Comparison of ENCODE assay signal across 8 mouse cellular contexts in the genomic region with DNA sequence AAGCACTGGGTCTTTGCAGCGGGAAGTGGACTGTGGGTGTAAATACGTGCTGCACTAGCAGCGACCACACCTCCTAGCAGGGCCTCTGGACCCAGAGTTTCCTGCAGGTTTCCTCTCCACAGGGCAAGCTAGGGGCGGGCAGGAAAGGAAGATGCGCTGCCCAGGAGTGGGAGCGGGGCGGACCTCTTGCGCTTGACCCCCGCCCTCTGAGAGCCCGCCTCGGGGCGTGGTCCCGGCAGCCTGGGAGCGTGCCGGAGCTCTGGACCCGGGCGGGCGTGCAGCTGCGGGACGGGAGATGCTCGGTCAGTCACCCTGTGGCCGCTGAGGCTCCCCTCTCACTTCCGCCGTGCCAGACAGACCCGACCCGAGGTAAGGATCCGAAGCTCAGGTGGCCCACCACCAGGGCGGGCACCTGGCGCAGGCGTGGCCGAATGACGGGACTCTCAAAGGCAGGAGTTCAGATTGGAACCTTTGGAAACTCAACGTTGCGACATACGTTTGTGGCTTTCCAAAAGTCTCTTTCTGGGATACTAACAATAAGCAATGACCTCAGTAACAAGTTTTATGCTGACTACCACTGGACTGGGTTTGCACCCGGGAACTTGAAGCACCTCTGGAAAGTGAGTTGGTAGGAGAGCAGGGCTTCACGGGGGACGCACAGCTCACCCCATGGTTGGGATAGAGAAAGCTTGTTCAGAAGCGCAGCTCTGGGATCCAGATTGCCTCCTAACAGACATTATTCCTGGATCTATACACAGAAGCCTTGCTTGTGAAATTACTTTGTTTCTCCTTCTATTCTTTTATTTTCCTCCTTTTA. TPM values are rescaled to one million over a fixed set of nuclear protein-coding genes. Genes with fewer than 3 reads are reported as not detected.
DNase-seq lines count a peak whose midpoint lies in the region; ATAC-seq lines count a peak whose summit lies in the region.

A gene (plus strand): TSS at position 253 of the 817 bp plus-strand sequence.

- WGBS in forebrain, embryonic 15.5 days, result 1% methylated on average over 39 of the region's 39 CpGs
- WGBS in limb, embryonic 12.5 days, result 1% methylated on average over 39 of the region's 39 CpGs
- under 1% methylated on average over 36 of the region's 39 CpGs for WGBS in midbrain, embryonic 11.5 days
- 1% methylated on average over 39 of the region's 39 CpGs for WGBS in stomach, embryonic 16.5 days

- peaks cover 7% of the 10 kb centered on the region for H3K4me1 ChIP-seq in forebrain, embryonic 15.5 days
- H3K4me1 ChIP-seq in limb, embryonic 12.5 days (replicated peaks), result no peaks in the 10 kb centered on the region
- H3K4me1 ChIP-seq in midbrain, embryonic 11.5 days (ENCODE audit: control insufficient read depth, insufficient read depth, low read length), result peaks cover 3% of the 10 kb centered on the region; the same call in 1 of the 2 replicates
- no peaks in the 10 kb centered on the region for H3K4me1 ChIP-seq in stomach, embryonic 16.5 days (ENCODE audit: control insufficient read depth, insufficient read depth, low read length)

- no peak for DNase-seq in cerebellum, adult 9-10 months
- DNase-seq in adrenal gland, postnatal 25 days, result peak; percentile 77
- peak; percentile 96 for DNase-seq in midbrain, embryonic 11.5 days (ENCODE audit: low spot score, missing footprints)

- peak within 1 kb of the TSS; percentile 47 for H3K4me3 ChIP-seq in forebrain, embryonic 15.5 days
- H3K4me3 ChIP-seq in limb, embryonic 12.5 days (replicated peaks), result peak within 1 kb of the TSS; percentile 55
- peak within 1 kb of the TSS; percentile 46 for H3K4me3 ChIP-seq in midbrain, embryonic 11.5 days (ENCODE audit: low read depth, low read length)
- H3K4me3 ChIP-seq in stomach, embryonic 16.5 days (replicated peaks; ENCODE audit: low read length), result peak within 1 kb of the TSS; percentile 56

- H3K9me3 ChIP-seq in forebrain, embryonic 15.5 days, result no peaks in the 10 kb centered on the region
- 0 out of 2 replicates have a peak, but pooled peaks cover under 1% of the 10 kb centered on the region for H3K9me3 ChIP-seq in limb, embryonic 12.5 days
- H3K9me3 ChIP-seq in midbrain, embryonic 11.5 days (ENCODE audit: control insufficient read depth, low read length), result no peaks in the 10 kb centered on the region
- H3K9me3 ChIP-seq in stomach, embryonic 16.5 days (replicated peaks; ENCODE audit: control insufficient read depth, low read length), result no peaks in the 10 kb centered on the region

- ATAC-seq in cerebellum, adult (ENCODE audit: insufficient number of reproducible peaks, low FRiP score, low TSS enrichment), result 0 out of 2 replicates have a peak, but pooled peaks have one; percentile 20
- ATAC-seq in forebrain, embryonic 15.5 days (replicated peaks), result peak; percentile 67
- ATAC-seq in hematopoietic stem cell, adult 5-6 weeks (replicated peaks in 1 of 2; ENCODE audit: insufficient read depth in 1 of 2, low FRiP score in 2 of 2, low TSS enrichment in 1 of 2, low read depth in 1 of 2, poor library complexity in 2 of 2, severe bottlenecking in 2 of 2), result peak; percentile 68 to 71
- peak; percentile 83 for ATAC-seq in limb, embryonic 12.5 days (ENCODE audit: insufficient number of reproducible peaks, insufficient read depth, low FRiP score, low TSS enrichment, low read depth)
- ATAC-seq in midbrain, embryonic 11.5 days (ENCODE audit: low FRiP score), result peak; percentile 90
- ATAC-seq in stomach, embryonic 16.5 days (ENCODE audit: insufficient read depth, low FRiP score), result peak; percentile 85

- H3K9ac ChIP-seq in forebrain, embryonic 15.5 days (replicated peaks), result peak within 1 kb of the TSS; percentile 48
- peak within 1 kb of the TSS; percentile 69 for H3K9ac ChIP-seq in limb, embryonic 12.5 days (replicated peaks)
- H3K9ac ChIP-seq in midbrain, embryonic 11.5 days (ENCODE audit: low read length), result peak within 1 kb of the TSS; percentile 56; the same call in 1 of the 2 replicates
- H3K9ac ChIP-seq in stomach, embryonic 16.5 days (ENCODE audit: low read length), result peak within 1 kb of the TSS; percentile 70

- peaks cover 13% of the 10 kb centered on the region; the same call in 1 of the 2 replicates for H3K27me3 ChIP-seq in forebrain, embryonic 15.5 days
- H3K27me3 ChIP-seq in limb, embryonic 12.5 days, result peaks cover 26% of the 10 kb centered on the region
- peaks cover 2% of the 10 kb centered on the region; the same call in 1 of the 2 replicates for H3K27me3 ChIP-seq in midbrain, embryonic 11.5 days (ENCODE audit: control insufficient read depth, insufficient read depth, low read length)
- H3K27me3 ChIP-seq in stomach, embryonic 16.5 days (ENCODE audit: control insufficient read depth, insufficient read depth, low read length), result no peaks in the 10 kb centered on the region

- no peak within 1 kb of the TSS for H3K27ac ChIP-seq in forebrain, embryonic 15.5 days (replicated peaks)
- H3K27ac ChIP-seq in limb, embryonic 12.5 days, result no peak within 1 kb of the TSS
- H3K27ac ChIP-seq in midbrain, embryonic 11.5 days (ENCODE audit: low read depth, low read length), result no peak within 1 kb of the TSS
- H3K27ac ChIP-seq in stomach, embryonic 16.5 days (ENCODE audit: low read length), result peak within 1 kb of the TSS; percentile 46

- peak within 1 kb of the TSS; percentile 92 for H3K4me2 ChIP-seq in forebrain, embryonic 15.5 days (replicated peaks)
- H3K4me2 ChIP-seq in limb, embryonic 12.5 days, result peak within 1 kb of the TSS; percentile 94
- H3K4me2 ChIP-seq in midbrain, embryonic 11.5 days, result peak within 1 kb of the TSS; percentile 91
- peak within 1 kb of the TSS; percentile 76 for H3K4me2 ChIP-seq in stomach, embryonic 16.5 days (ENCODE audit: low read depth, low read length)

- peaks cover 5% of the 10 kb centered on the region; the same call in 1 of the 2 replicates for H3K36me3 ChIP-seq in forebrain, embryonic 15.5 days
- H3K36me3 ChIP-seq in limb, embryonic 12.5 days, result peaks cover 13% of the 10 kb centered on the region
- no peaks in the 10 kb centered on the region for H3K36me3 ChIP-seq in midbrain, embryonic 11.5 days (ENCODE audit: control insufficient read depth, insufficient read depth, low read length)
- no peaks in the 10 kb centered on the region for H3K36me3 ChIP-seq in stomach, embryonic 16.5 days (ENCODE audit: control insufficient read depth, insufficient read depth, low read length)

RNA-seq across cellular contexts. Expression of the gene that starts here (rescaled TPM):
- total RNA-seq in adrenal gland, postnatal 25 days (2021), result 3.7 and 4.3 TPM in 2 replicates
- 6.2 and 7.5 TPM in 2 replicates for polyA plus RNA-seq in forebrain, embryonic 15.5 days (2015; fragmentation: Nextera tagmentation; extraction: Ambion mirVana)
- total RNA-seq in hematopoietic stem cell, adult 5-6 weeks (2017), result 12.0 and 17.0 TPM in 2 replicates
- 8.0 and 9.7 TPM in 2 replicates for polyA plus RNA-seq in limb, embryonic 12.5 days (2016; fragmentation: Nextera tagmentation; extraction: Ambion mirVana)
- polyA plus RNA-seq in midbrain, embryonic 11.5 days (2014; fragmentation: Nextera tagmentation; extraction: Ambion mirVana), result 8.3 and 10.5 TPM in 2 replicates
- 11.6 and 13.7 TPM in 2 replicates for polyA plus RNA-seq in stomach, embryonic 16.5 days (2015; fragmentation: Nextera tagmentation; extraction: Ambion mirVana)

Comparison
In these comparisons a context has a peak if more than half of its experiments do, and no peak if none do; other contexts are left out.
1. ATAC-seq: peak in every context shown above with its lines; median percentile 90 in midbrain, embryonic 11.5 days; 85 in stomach, embryonic 16.5 days; 83 in limb, embryonic 12.5 days; 70 in hematopoietic stem cell, adult 5-6 weeks; 67 in forebrain, embryonic 15.5 days; 20 in cerebellum, adult.